Mouse (Mus musculus): ENCODE data around the gene Napepld. TPM values are rescaled to one million over a fixed set of nuclear protein-coding genes. Genes with fewer than 3 reads are reported as not detected.

Napepld gene
- total RNA-seq (2017): 1.6 TPM in 2 replicates

- peak; percentile 90 to 94 for ATAC-seq (replicated peaks in 1 of 2; ENCODE audit: insufficient read depth in 1 of 2, low FRiP score in 2 of 2, low TSS enrichment in 1 of 2, low read depth in 1 of 2, poor library complexity in 2 of 2, severe bottlenecking in 2 of 2)
Observed at GRCm38 (mm10) chr5:21701351-21702008, at the start of gene Napepld. Napepld (minus strand) TSS chr5:21701396.

GRCm38 (mm10) chr5:21745966-21746365, 44.8 kb upstream of the Napepld start:
- no peak for ATAC-seq (replicated peaks in 1 of 2; ENCODE audit: insufficient read depth in 1 of 2, low FRiP score in 2 of 2, low TSS enrichment in 1 of 2, low read depth in 1 of 2, poor library complexity in 2 of 2, severe bottlenecking in 2 of 2)

GRCm38 (mm10) chr5:21744651-21745050, 43.5 kb upstream of the Napepld start:
- no peak for ATAC-seq (replicated peaks in 1 of 2; ENCODE audit: insufficient read depth in 1 of 2, low FRiP score in 2 of 2, low TSS enrichment in 1 of 2, low read depth in 1 of 2, poor library complexity in 2 of 2, severe bottlenecking in 2 of 2)

- no peak for ATAC-seq (replicated peaks in 1 of 2; ENCODE audit: insufficient read depth in 1 of 2, low FRiP score in 2 of 2, low TSS enrichment in 1 of 2, low read depth in 1 of 2, poor library complexity in 2 of 2, severe bottlenecking in 2 of 2)
Observed at GRCm38 (mm10) chr5:21743606-21744005, 42.4 kb upstream of the Napepld start.

- ATAC-seq (replicated peaks in 1 of 2; ENCODE audit: insufficient read depth in 1 of 2, low FRiP score in 2 of 2, low TSS enrichment in 1 of 2, low read depth in 1 of 2, poor library complexity in 2 of 2, severe bottlenecking in 2 of 2): no peak
Observed at GRCm38 (mm10) chr5:21739881-21740280, 38.7 kb upstream of the Napepld start.

GRCm38 (mm10) chr5:21739120-21739519, 37.9 kb upstream of the Napepld start:
- ATAC-seq (replicated peaks in 1 of 2; ENCODE audit: insufficient read depth in 1 of 2, low FRiP score in 2 of 2, low TSS enrichment in 1 of 2, low read depth in 1 of 2, poor library complexity in 2 of 2, severe bottlenecking in 2 of 2): no peak

- ATAC-seq (replicated peaks in 1 of 2; ENCODE audit: insufficient read depth in 1 of 2, low FRiP score in 2 of 2, low TSS enrichment in 1 of 2, low read depth in 1 of 2, poor library complexity in 2 of 2, severe bottlenecking in 2 of 2): no peak; a peak in 1 of 4 replicates
Observed at GRCm38 (mm10) chr5:21737620-21738019, 36.4 kb upstream of the Napepld start.

- ATAC-seq (replicated peaks in 1 of 2; ENCODE audit: insufficient read depth in 1 of 2, low FRiP score in 2 of 2, low TSS enrichment in 1 of 2, low read depth in 1 of 2, poor library complexity in 2 of 2, severe bottlenecking in 2 of 2): peak; percentile 82 to 89
Observed at GRCm38 (mm10) chr5:21736956-21737585, 35.9 kb upstream of the Napepld start, which contains the start of gene Pmpcb. Pmpcb (plus strand) TSS chr5:21737141.

GRCm38 (mm10) chr5:21736046-21736445, 34.9 kb upstream of the Napepld start:
- no peak for ATAC-seq (replicated peaks in 1 of 2; ENCODE audit: insufficient read depth in 1 of 2, low FRiP score in 2 of 2, low TSS enrichment in 1 of 2, low read depth in 1 of 2, poor library complexity in 2 of 2, severe bottlenecking in 2 of 2)

- peak; percentile 74 to 80 for ATAC-seq (replicated peaks in 1 of 2; ENCODE audit: insufficient read depth in 1 of 2, low FRiP score in 2 of 2, low TSS enrichment in 1 of 2, low read depth in 1 of 2, poor library complexity in 2 of 2, severe bottlenecking in 2 of 2)
Observed at GRCm38 (mm10) chr5:21735584-21735983, 34.4 kb upstream of the Napepld start.

GRCm38 (mm10) chr5:21735100-21735499, 33.9 kb upstream of the Napepld start:
- no peak for ATAC-seq (replicated peaks in 1 of 2; ENCODE audit: insufficient read depth in 1 of 2, low FRiP score in 2 of 2, low TSS enrichment in 1 of 2, low read depth in 1 of 2, poor library complexity in 2 of 2, severe bottlenecking in 2 of 2)

GRCm38 (mm10) chr5:21732930-21733329, 31.7 kb upstream of the Napepld start:
- ATAC-seq (replicated peaks in 1 of 2; ENCODE audit: insufficient read depth in 1 of 2, low FRiP score in 2 of 2, low TSS enrichment in 1 of 2, low read depth in 1 of 2, poor library complexity in 2 of 2, severe bottlenecking in 2 of 2): no peak

- ATAC-seq (replicated peaks in 1 of 2; ENCODE audit: insufficient read depth in 1 of 2, low FRiP score in 2 of 2, low TSS enrichment in 1 of 2, low read depth in 1 of 2, poor library complexity in 2 of 2, severe bottlenecking in 2 of 2): no peak
Observed at GRCm38 (mm10) chr5:21732177-21732911, 31.1 kb upstream of the Napepld start.

GRCm38 (mm10) chr5:21729107-21729506, 27.9 kb upstream of the Napepld start:
- no peak for ATAC-seq (replicated peaks in 1 of 2; ENCODE audit: insufficient read depth in 1 of 2, low FRiP score in 2 of 2, low TSS enrichment in 1 of 2, low read depth in 1 of 2, poor library complexity in 2 of 2, severe bottlenecking in 2 of 2)

GRCm38 (mm10) chr5:21724872-21725271, 23.7 kb upstream of the Napepld start:
- ATAC-seq (replicated peaks in 1 of 2; ENCODE audit: insufficient read depth in 1 of 2, low FRiP score in 2 of 2, low TSS enrichment in 1 of 2, low read depth in 1 of 2, poor library complexity in 2 of 2, severe bottlenecking in 2 of 2): no peak

- ATAC-seq (replicated peaks in 1 of 2; ENCODE audit: insufficient read depth in 1 of 2, low FRiP score in 2 of 2, low TSS enrichment in 1 of 2, low read depth in 1 of 2, poor library complexity in 2 of 2, severe bottlenecking in 2 of 2): no peak
Observed at GRCm38 (mm10) chr5:21724427-21724826, 23.2 kb upstream of the Napepld start.

- ATAC-seq (replicated peaks in 1 of 2; ENCODE audit: insufficient read depth in 1 of 2, low FRiP score in 2 of 2, low TSS enrichment in 1 of 2, low read depth in 1 of 2, poor library complexity in 2 of 2, severe bottlenecking in 2 of 2): no peak
Observed at GRCm38 (mm10) chr5:21719209-21719608, 18.0 kb upstream of the Napepld start.

GRCm38 (mm10) chr5:21718546-21718945, 17.4 kb upstream of the Napepld start:
- no peak for ATAC-seq (replicated peaks in 1 of 2; ENCODE audit: insufficient read depth in 1 of 2, low FRiP score in 2 of 2, low TSS enrichment in 1 of 2, low read depth in 1 of 2, poor library complexity in 2 of 2, severe bottlenecking in 2 of 2)
